Mouse (Mus musculus) liver, postnatal 0 days (tissue): ENCODE results near the gene Rspo3. TPM values are rescaled to one million over a fixed set of nuclear protein-coding genes. Genes with fewer than 3 reads are reported as not detected.

Source experiments
- ATAC-seq: fragments of 200-750 bp; cut with Nextera tagmentation; 2 replicates; pipeline ENCODE4 v1.8.0; 2017; ENCODE audit warnings: mild to moderate bottlenecking, moderate library complexity
- DNase-seq: peaks from one replicate; pipeline ENCODE4 v3.0.0-alpha.2; 2016
- H3K27ac ChIP-seq: fragments of 300-500 bp; sonication (generic); 2 replicates; pipeline ENCODE4 v1.5.1; 2014; ENCODE audit warnings: antibody characterized with exemption, moderate library complexity, mild to moderate bottlenecking, low read depth
- H3K27me3 ChIP-seq: fragments of 300-500 bp; sonication (generic); 2 replicates; pipeline ENCODE4 v1.6.1; 2014; ENCODE audit warnings: low read length, control low read depth, mixed read lengths; ENCODE audit not compliant: insufficient read depth
- H3K36me3 ChIP-seq: fragments of 300-500 bp; sonication (generic); replicated peaks from 2 replicates; pipeline ENCODE4 v1.6.1; 2014; ENCODE audit warnings: mild to moderate bottlenecking, control low read depth, low read length, moderate library complexity, mixed read lengths; ENCODE audit not compliant: insufficient read depth
- H3K4me1 ChIP-seq: fragments of 300-500 bp; sonication (generic); 2 replicates; pipeline ENCODE4 v1.6.1; 2014; ENCODE audit warnings: antibody characterized with exemption, mild to moderate bottlenecking, control low read depth; ENCODE audit not compliant: insufficient read depth
- H3K4me2 ChIP-seq: fragments of 300-500 bp; sonication (generic); 2 replicates; pipeline ENCODE4 v1.6.1; 2014; ENCODE audit warnings: low read depth, mild to moderate bottlenecking, low read length, moderate library complexity, mixed read lengths
- H3K4me3 ChIP-seq: fragments of 300-500 bp; sonication (generic); 2 replicates; pipeline ENCODE4 v1.5.1; 2014; ENCODE audit warnings: low read depth, low read length
- H3K9ac ChIP-seq: fragments of 300-500 bp; sonication (generic); replicated peaks from 2 replicates; pipeline ENCODE4 v1.6.1; 2014; ENCODE audit warnings: mild to moderate bottlenecking, moderate library complexity
- H3K9me3 ChIP-seq: fragments of 300-500 bp; sonication (generic); 2 replicates; pipeline ENCODE4 v1.6.1; 2016; ENCODE audit warnings: mild to moderate bottlenecking, control low read depth, low read length, mixed read lengths
- CTCF ChIP-seq: sonication (generic); IDR thresholded peaks from 2 replicates; pipeline ENCODE4 v1.5.1; 2016; ENCODE audit warnings: antibody characterized with exemption, low read depth
- EP300 ChIP-seq: IDR thresholded peaks from 2 replicates; pipeline ENCODE4 v1.6.1; 2016; ENCODE audit warnings: antibody characterized with exemption, low read depth, mild to moderate bottlenecking
- WGBS: fragments of 180-500 bp; shearing (Covaris S2); extraction: QIAGEN DNeasy Blood & Tissue Kit; methylation state at CpG from one replicate; pipeline ENCODE4 v1.1.7; 2014; ENCODE audit not compliant: insufficient replicate concordance; 5-methylcytosine and 5-hydroxymethylcytosine counted together
- polyA plus RNA-seq: library from polyadenylated mRNA; unstranded; fragments of >200 nt; fragmentation: Nextera tagmentation; extraction: Ambion mirVana; gene quantifications from 2 replicates; pipeline ENCODE4 v1.2.1, GENCODE M21; 2015

Gene Rspo3
- polyA plus RNA-seq, 1 experiment from 2014 or later, result 4.7 TPM

- TF ChIP-seq CTCF, result no peak
- TF ChIP-seq EP300, result no peak
- ATAC-seq, result no peak
- H3K9me3 ChIP-seq, result no peaks in the 10 kb centered on the region
- WGBS, result 41% methylated on average over 2 of the region's 2 CpGs
- H3K9ac ChIP-seq, result no peak overlapping the region
- no peak overlapping the region for H3K4me3 ChIP-seq
- H3K4me2 ChIP-seq, result no peak overlapping the region
- no peak overlapping the region for H3K27ac ChIP-seq
- no peaks in the 10 kb centered on the region for H3K27me3 ChIP-seq
- H3K4me1 ChIP-seq, result no peaks in the 10 kb centered on the region
- H3K36me3 ChIP-seq, result no peaks in the 10 kb centered on the region
- no peak for DNase-seq
Measured at GRCm38 (mm10) chr10:29508167-29508566, 27.5 kb downstream of the Rspo3 start.

GRCm38 (mm10) chr10:29497205-29497822 is 38.4 kb downstream of the Rspo3 start:
- ATAC-seq, result no peak
- Histone ChIP-seq H3K27me3 (no peaks in the 10 kb centered on the region), H3K4me1 (no peaks in the 10 kb centered on the region), H3K27ac (no peak overlapping the region), H3K4me3 (no peak overlapping the region), H3K4me2 (no peak overlapping the region), H3K9ac (no peak overlapping the region), H3K36me3 (no peaks in the 10 kb centered on the region), H3K9me3 (no peaks in the 10 kb centered on the region)
- TF ChIP-seq CTCF (no peak), EP300 (no peak)
- WGBS, result 59% methylated on average over 3 of the region's 3 CpGs
- no peak for DNase-seq

GRCm38 (mm10) chr10:29493996-29494395 is 41.7 kb downstream of the Rspo3 start:
- Histone ChIP-seq H3K9me3 (no peaks in the 10 kb centered on the region), H3K36me3 (no peaks in the 10 kb centered on the region), H3K9ac (no peak overlapping the region), H3K4me2 (no peak overlapping the region), H3K4me1 (no peaks in the 10 kb centered on the region), H3K27ac (no peak overlapping the region), H3K27me3 (no peaks in the 10 kb centered on the region), H3K4me3 (no peak overlapping the region)
- TF ChIP-seq EP300 (no peak), CTCF (no peak)
- ATAC-seq (no peak), DNase-seq (no peak)
- WGBS, result 54% methylated on average over 1 of the region's 1 CpGs

GRCm38 (mm10) chr10:29480945-29481344 is 54.7 kb downstream of the Rspo3 start:
- DNase-seq (no peak), ATAC-seq (no peak)
- H3K27ac ChIP-seq, result no peak overlapping the region
- H3K4me1 ChIP-seq, result no peaks in the 10 kb centered on the region
- no peak overlapping the region for H3K4me2 ChIP-seq
- no peak overlapping the region for H3K9ac ChIP-seq
- no peaks in the 10 kb centered on the region for H3K9me3 ChIP-seq
- no peak overlapping the region for H3K4me3 ChIP-seq
- H3K27me3 ChIP-seq, result no peaks in the 10 kb centered on the region
- TF ChIP-seq CTCF (no peak), EP300 (no peak)
- WGBS, result 52% methylated on average over 1 of the region's 1 CpGs
- no peaks in the 10 kb centered on the region for H3K36me3 ChIP-seq

- no peak overlapping the region for H3K9ac ChIP-seq
- H3K4me2 ChIP-seq, result no peak overlapping the region
- H3K9me3 ChIP-seq, result no peaks in the 10 kb centered on the region
- no peaks in the 10 kb centered on the region for H3K4me1 ChIP-seq
- H3K4me3 ChIP-seq, result no peak overlapping the region
- no peaks in the 10 kb centered on the region for H3K36me3 ChIP-seq
- 58% methylated on average over 3 of the region's 3 CpGs for WGBS
- TF ChIP-seq EP300 (no peak), CTCF (no peak)
- H3K27ac ChIP-seq, result no peak overlapping the region
- no peak for ATAC-seq
- DNase-seq, result no peak
- H3K27me3 ChIP-seq, result no peaks in the 10 kb centered on the region
Measured at GRCm38 (mm10) chr10:29479401-29479800, 56.3 kb downstream of the Rspo3 start.

GRCm38 (mm10) chr10:29470454-29470853 is 65.2 kb downstream of the Rspo3 start:
- 29% methylated on average over 5 of the region's 5 CpGs for WGBS
- no peak for TF ChIP-seq EP300
- no peak for TF ChIP-seq CTCF
- no peaks in the 10 kb centered on the region for H3K9me3 ChIP-seq
- DNase-seq (no peak), ATAC-seq (no peak)
- no peaks in the 10 kb centered on the region for H3K36me3 ChIP-seq
- H3K4me1 ChIP-seq, result no peaks in the 10 kb centered on the region
- no peaks in the 10 kb centered on the region for H3K27me3 ChIP-seq
- no peak overlapping the region for H3K4me3 ChIP-seq
- no peak overlapping the region for H3K27ac ChIP-seq
- H3K9ac ChIP-seq, result no peak overlapping the region
- H3K4me2 ChIP-seq, result no peak overlapping the region

- DNase-seq (no peak), ATAC-seq (no peak)
- Histone ChIP-seq H3K9me3 (no peaks in the 10 kb centered on the region), H3K36me3 (no peaks in the 10 kb centered on the region), H3K9ac (no peak overlapping the region), H3K4me3 (no peak overlapping the region), H3K4me2 (no peak overlapping the region), H3K4me1 (no peaks in the 10 kb centered on the region), H3K27ac (no peak overlapping the region), H3K27me3 (no peaks in the 10 kb centered on the region)
- TF ChIP-seq EP300 (no peak), CTCF (no peak)
- 71% methylated on average over 3 of the region's 3 CpGs for WGBS
Measured at GRCm38 (mm10) chr10:29460100-29460499, 75.6 kb downstream of the Rspo3 start.
